Mouse (Mus musculus) B cell, adult 67 days (primary cell): ENCODE data around the gene 2310057N15Rik. TPM values are rescaled to one million over a fixed set of nuclear protein-coding genes. Genes with fewer than 3 reads are reported as not detected.

ENCODE experiments used
- total RNA-seq, 2 experiments: library from RNA; stranded (reverse); gene quantifications; 4 replicates each; pipeline ENCODE4 v1.2.4; 2023

The 2310057N15Rik gene
- not detected for total RNA-seq

DNA sequence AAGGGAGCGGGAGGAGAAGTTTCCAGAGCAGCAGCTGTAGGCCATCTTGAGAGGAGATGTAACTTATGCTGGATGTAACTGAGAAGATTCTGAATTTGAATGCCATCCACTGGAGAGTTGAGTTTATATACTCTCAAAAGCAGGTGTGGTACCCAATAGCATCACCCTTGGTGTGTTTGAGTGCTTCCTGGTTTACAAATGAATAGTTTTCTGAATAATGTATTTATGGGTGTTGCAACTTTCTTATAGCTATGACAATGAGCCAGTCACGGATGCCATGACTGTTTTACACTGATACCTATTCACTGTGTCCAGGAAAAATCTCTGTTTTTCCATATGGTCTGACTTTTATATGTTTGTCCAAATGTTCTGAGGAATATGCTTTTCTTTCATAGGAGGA is at the start of gene 2310057N15Rik:
2310057N15Rik (minus strand) TSS at position 101 of the 400 bp plus-strand sequence.

DNA sequence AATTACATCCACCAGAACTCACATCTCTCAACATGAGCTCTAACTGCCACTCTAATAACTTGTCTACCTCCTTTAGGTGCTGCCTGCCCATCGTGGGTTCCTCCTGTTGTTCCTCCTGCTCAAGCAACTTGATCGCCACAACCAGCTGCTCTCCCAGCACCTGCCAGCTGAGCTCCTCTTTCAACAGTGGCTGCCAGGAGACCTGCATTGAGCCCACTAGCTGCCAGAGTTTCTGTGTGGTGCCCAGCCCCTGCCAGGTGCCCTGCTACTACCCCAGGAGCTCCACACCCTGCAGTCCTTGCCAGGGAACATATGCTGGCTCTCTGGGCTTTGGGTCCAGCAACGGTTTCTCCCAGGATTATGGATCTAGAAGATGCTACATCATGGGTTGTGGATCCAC is 46.1 kb upstream of the 2310057N15Rik start, which contains the start of gene Krtap15:
Krtap15 (plus strand) TSS at position 150 of the 400 bp plus-strand sequence.

GRCm38 (mm10) chr16:88811827-88812226 is 37.8 kb upstream of the 2310057N15Rik start, which contains the start of gene Gm20741:
Gene Gm20741 (minus strand): TSS chr16:88812220.

GRCm38 (mm10) chr16:88777596-88777995 is 3.6 kb upstream of the 2310057N15Rik start, which contains the start of gene Gm5965:
Gene Gm5965 (plus strand): TSS chr16:88777896.

DNA sequence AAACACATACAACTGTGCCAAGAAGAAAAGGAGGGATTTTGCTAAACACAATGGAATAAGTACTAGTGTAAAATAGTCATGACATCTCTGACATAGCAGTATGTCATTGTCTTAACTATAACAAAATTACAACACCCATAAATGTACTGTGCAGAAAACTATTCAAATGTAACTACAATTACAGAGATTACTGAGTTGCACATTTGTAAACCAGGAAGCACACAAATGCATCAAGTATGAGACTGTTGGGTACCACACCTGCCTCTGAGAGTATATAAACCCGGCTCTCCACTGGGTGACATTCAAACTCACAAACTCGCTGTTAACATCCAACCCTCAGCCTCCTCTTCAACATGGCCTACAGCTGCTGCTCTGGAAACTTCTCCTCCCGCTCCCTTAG is 15.5 kb downstream of the 2310057N15Rik start, which contains the start of gene 2310034C09Rik:
2310034C09Rik (plus strand) TSS at position 301 of the 400 bp plus-strand sequence.

DNA sequence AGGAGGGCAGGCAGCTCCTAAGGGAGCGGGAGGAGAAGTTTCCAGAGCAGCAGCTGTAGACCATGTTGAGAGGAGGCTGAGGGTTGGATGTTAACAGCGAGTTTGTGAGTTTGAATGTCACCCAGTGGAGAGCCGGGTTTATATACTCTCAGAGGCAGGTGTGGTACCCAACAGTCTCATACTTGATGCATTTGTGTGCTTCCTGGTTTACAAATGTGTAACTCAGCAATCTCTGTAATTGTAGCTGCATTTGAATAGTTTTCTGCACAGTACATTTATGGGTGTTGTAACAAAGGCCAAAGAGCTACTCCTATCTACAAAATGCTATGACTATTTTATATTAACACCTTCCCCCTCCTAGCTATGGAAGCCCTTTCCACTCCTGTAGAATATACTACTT is 22.5 kb downstream of the 2310057N15Rik start, which contains the start of gene Krtap13:
Krtap13 (minus strand) TSS at position 101 of the 400 bp plus-strand sequence.

GRCm38 (mm10) chr16:88728812-88729275 is 45.2 kb downstream of the 2310057N15Rik start, which contains the start of gene Krtap13-1:
Gene Krtap13-1 (plus strand): TSS chr16:88728862.

Other genes with a start within 250 kb of the 2310057N15Rik start
- not detected for gene Cldn8, start 211.0 kb downstream of the 2310057N15Rik start, total RNA-seq
- gene Krtap24-1, start 161.9 kb downstream of the 2310057N15Rik start, total RNA-seq: not detected
- gene 2310079G19Rik, start 146.5 kb downstream of the 2310057N15Rik start, total RNA-seq: not detected
- gene Krtap26-1, start 126.4 kb downstream of the 2310057N15Rik start, total RNA-seq: not detected
- gene Krtap27-1, start 102.5 kb downstream of the 2310057N15Rik start, total RNA-seq: not detected
- not detected for gene 2310061N02Rik, start 66.2 kb downstream of the 2310057N15Rik start, total RNA-seq
- not detected for gene Krtap13-1, start 45.3 kb downstream of the 2310057N15Rik start, total RNA-seq
- gene Krtap13, start 22.6 kb downstream of the 2310057N15Rik start, total RNA-seq: not detected
- not detected for gene 2310034C09Rik, start 15.4 kb downstream of the 2310057N15Rik start, total RNA-seq
- not detected for gene Gm5965, start 3.7 kb upstream of the 2310057N15Rik start, total RNA-seq
- not detected for gene Gm20741, start 38.0 kb upstream of the 2310057N15Rik start, total RNA-seq
- gene Krtap15, start 46.0 kb upstream of the 2310057N15Rik start, total RNA-seq: not detected
- not detected for gene Krtap14, start 51.9 kb upstream of the 2310057N15Rik start, total RNA-seq
- gene Krtap19-1, start 95.2 kb upstream of the 2310057N15Rik start, total RNA-seq: not detected
- gene Krtap19-2, start 100.1 kb upstream of the 2310057N15Rik start, total RNA-seq: not detected
- not detected for gene Krtap19-3, start 103.8 kb upstream of the 2310057N15Rik start, total RNA-seq
- not detected for gene Krtap19-4, start 110.9 kb upstream of the 2310057N15Rik start, total RNA-seq
- not detected for gene Krtap19-5, start 122.3 kb upstream of the 2310057N15Rik start, total RNA-seq
- not detected for gene Krtap19-9b, start 158.1 kb upstream of the 2310057N15Rik start, total RNA-seq
- gene Krtap16-3, start 188.7 kb upstream of the 2310057N15Rik start, total RNA-seq: not detected
- not detected for gene Krtap22-2, start 236.6 kb upstream of the 2310057N15Rik start, total RNA-seq
- not detected for gene Gm10229, start 241.1 kb upstream of the 2310057N15Rik start, total RNA-seq